Mouse (Mus musculus) midbrain, embryonic 16.5 days (tissue): ENCODE results near the gene Cnbp. TPM values are rescaled to one million over a fixed set of nuclear protein-coding genes. Genes with fewer than 3 reads are reported as not detected.
A peak's percentile ranks its signal among the peaks of the same experiment; 100 is the strongest.

ENCODE experiments used
- ATAC-seq: fragments of 200-750 bp; cut with Nextera tagmentation; 2 replicates; pipeline ENCODE4 v1.8.0; 2017; ENCODE audit warnings: moderate TSS enrichment
- H3K27ac ChIP-seq: fragments of 300-500 bp; sonication (generic); 2 replicates; pipeline ENCODE4 v1.5.1; 2014; ENCODE audit warnings: mild to moderate bottlenecking, low read length, mixed read lengths
- H3K27me3 ChIP-seq: fragments of 300-500 bp; sonication (generic); 2 replicates; pipeline ENCODE4 v1.6.1; 2014; ENCODE audit warnings: low read depth, low read length, mixed read lengths; ENCODE audit not compliant: control insufficient read depth, insufficient read depth
- H3K36me3 ChIP-seq: fragments of 300-500 bp; sonication (generic); 2 replicates; pipeline ENCODE4 v1.6.1; 2014; ENCODE audit warnings: mild to moderate bottlenecking, low read length, moderate library complexity, mixed read lengths; ENCODE audit not compliant: control insufficient read depth, insufficient read depth
- H3K4me1 ChIP-seq: fragments of 300-500 bp; sonication (generic); 2 replicates; pipeline ENCODE4 v1.6.1; 2014; ENCODE audit warnings: mild to moderate bottlenecking, low read length, mixed read lengths; ENCODE audit not compliant: control insufficient read depth, insufficient read depth
- H3K4me2 ChIP-seq: fragments of 300-500 bp; sonication (generic); 2 replicates; pipeline ENCODE4 v1.6.1; 2014; ENCODE audit warnings: mild to moderate bottlenecking, low read length, mixed read lengths
- H3K4me3 ChIP-seq: fragments of 300-500 bp; sonication (generic); 2 replicates; pipeline ENCODE4 v1.5.1; 2014; ENCODE audit warnings: low read depth, mild to moderate bottlenecking, low read length, moderate library complexity, mixed read lengths
- H3K9ac ChIP-seq: fragments of 300-500 bp; sonication (generic); 2 replicates; pipeline ENCODE4 v1.6.1; 2014; ENCODE audit warnings: low read depth, low read length, mixed read lengths
- H3K9me3 ChIP-seq: fragments of 300-500 bp; sonication (generic); replicated peaks from 2 replicates; pipeline ENCODE4 v1.6.1; 2014; ENCODE audit warnings: mild to moderate bottlenecking, low read length, mixed read lengths; ENCODE audit not compliant: control insufficient read depth, poor library complexity, severe bottlenecking
- WGBS: fragments of 180-500 bp; shearing (Covaris S2); extraction: QIAGEN DNeasy Blood & Tissue Kit; methylation state at CpG from one replicate; pipeline ENCODE4 v1.1.7; 2014; 5-methylcytosine and 5-hydroxymethylcytosine counted together
- polyA plus RNA-seq: library from polyadenylated mRNA; unstranded; fragments of >200 nt; fragmentation: Nextera tagmentation; extraction: Ambion mirVana; gene quantifications from 2 replicates; pipeline ENCODE4 v1.2.1, GENCODE M21; 2015

Gene Cnbp
- polyA plus RNA-seq, 1 experiment from 2014 or later = 484 TPM

DNA sequence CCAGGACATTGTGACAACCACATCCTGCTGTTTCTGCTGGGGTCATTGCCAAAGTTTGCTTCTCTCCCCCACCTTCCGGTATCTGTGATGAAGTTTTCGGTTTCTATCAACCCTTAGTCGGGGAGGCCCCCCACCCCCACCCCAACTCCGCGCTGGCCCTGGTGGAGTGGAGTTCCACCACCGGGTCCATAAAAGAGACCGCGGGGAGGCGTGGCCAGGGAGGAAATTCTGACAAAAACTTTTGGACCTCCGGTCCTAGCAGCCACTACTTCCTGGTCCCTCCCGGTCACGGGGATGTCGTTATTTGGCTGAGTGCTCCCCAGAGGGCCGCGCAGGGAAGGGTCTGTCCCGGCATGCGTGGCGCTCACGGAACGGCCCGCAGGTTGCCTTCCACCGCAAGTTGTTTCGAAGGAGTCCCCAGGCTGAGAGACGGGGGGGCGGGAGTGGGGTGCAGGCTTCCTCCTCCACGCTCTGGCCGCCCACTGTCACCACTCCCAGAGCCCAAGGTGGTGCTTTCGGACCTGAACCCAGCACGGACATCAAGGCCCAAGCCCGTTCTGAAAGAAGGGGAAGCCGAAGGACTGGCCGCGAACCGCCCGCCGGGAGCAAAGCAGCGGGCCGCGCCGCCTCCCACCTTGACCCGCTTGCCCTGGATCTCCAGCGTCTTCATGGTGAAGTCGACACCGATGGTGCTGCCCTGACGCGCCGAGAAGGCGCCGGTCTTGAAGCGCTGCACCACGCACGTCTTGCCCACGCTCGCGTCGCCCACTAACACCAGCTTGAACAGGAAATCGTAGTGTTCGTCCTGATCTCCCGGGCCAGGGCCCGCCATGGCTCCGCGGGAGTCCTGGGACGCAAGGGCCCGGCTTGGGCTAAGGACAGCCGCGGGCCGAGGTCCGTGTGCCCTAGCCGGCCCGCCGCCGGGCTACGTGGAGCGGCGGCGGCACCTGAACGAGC, 39.9 kb downstream of the Cnbp start:
- H3K27me3 ChIP-seq = no peaks in the 10 kb centered on the region
- H3K9ac ChIP-seq = peak overlapping the region; percentile 82
- H3K4me2 ChIP-seq = peak overlapping the region; percentile 93
- WGBS = 1% methylated on average over 73 of the region's 77 CpGs
- H3K9me3 ChIP-seq = no peaks in the 10 kb centered on the region
- no peaks in the 10 kb centered on the region for H3K36me3 ChIP-seq
- peak; percentile 69 for ATAC-seq
- peak overlapping the region; percentile 61 for H3K27ac ChIP-seq
- peak overlapping the region; percentile 72 for H3K4me3 ChIP-seq
- H3K4me1 ChIP-seq = peaks cover 13% of the 10 kb centered on the region

GRCm38 (mm10) chr6:87810311-87810710, 40.6 kb downstream of the Cnbp start:
- H3K9me3 ChIP-seq = no peaks in the 10 kb centered on the region
- no peak for ATAC-seq
- H3K27ac ChIP-seq = no peak overlapping the region
- H3K4me1 ChIP-seq = peaks cover 13% of the 10 kb centered on the region
- peak overlapping the region; percentile 93 for H3K4me2 ChIP-seq
- WGBS = 36% methylated on average over 6 of the region's 6 CpGs
- no peak overlapping the region for H3K9ac ChIP-seq
- no peaks in the 10 kb centered on the region for H3K27me3 ChIP-seq
- peak overlapping the region; percentile 72 for H3K4me3 ChIP-seq
- no peaks in the 10 kb centered on the region for H3K36me3 ChIP-seq

GRCm38 (mm10) chr6:87809651-87810161, 41.2 kb downstream of the Cnbp start:
- Histone ChIP-seq H3K9ac (no peak overlapping the region), H3K27me3 (no peaks in the 10 kb centered on the region), H3K4me3 (no peak overlapping the region), H3K27ac (no peak overlapping the region), H3K36me3 (no peaks in the 10 kb centered on the region), H3K9me3 (no peaks in the 10 kb centered on the region), H3K4me1 (peaks cover 13% of the 10 kb centered on the region), H3K4me2 (no peak overlapping the region; the same call in 1 of the 2 replicates)
- 89% methylated on average over 6 of the region's 6 CpGs for WGBS
- ATAC-seq = no peak

DNA sequence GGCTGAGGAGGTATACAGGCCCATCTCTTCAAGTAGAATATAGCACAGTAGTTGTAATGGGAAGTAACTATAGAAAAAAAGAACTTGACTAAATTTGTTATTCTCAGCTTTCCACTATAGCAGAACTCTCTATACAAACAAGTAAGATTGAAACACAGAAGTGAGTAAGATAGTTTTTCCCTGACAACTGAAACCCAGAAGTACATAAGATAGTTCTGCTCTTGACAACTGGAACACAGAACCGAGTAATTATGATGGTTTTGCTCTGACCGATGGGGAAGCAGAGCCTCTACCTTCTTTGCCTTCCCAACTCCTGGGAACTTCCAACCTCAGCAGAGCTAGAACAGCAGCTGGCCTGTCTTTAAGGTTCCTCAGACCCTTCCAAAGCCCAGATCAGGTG, 41.8 kb downstream of the Cnbp start:
- no peaks in the 10 kb centered on the region for H3K36me3 ChIP-seq
- WGBS = 96% methylated on average over 2 of the region's 2 CpGs
- H3K4me2 ChIP-seq = no peak overlapping the region
- ATAC-seq = no peak
- peaks cover 13% of the 10 kb centered on the region for H3K4me1 ChIP-seq
- H3K27ac ChIP-seq = no peak overlapping the region
- no peak overlapping the region for H3K4me3 ChIP-seq
- no peaks in the 10 kb centered on the region for H3K27me3 ChIP-seq
- no peaks in the 10 kb centered on the region for H3K9me3 ChIP-seq
- no peak overlapping the region for H3K9ac ChIP-seq

DNA sequence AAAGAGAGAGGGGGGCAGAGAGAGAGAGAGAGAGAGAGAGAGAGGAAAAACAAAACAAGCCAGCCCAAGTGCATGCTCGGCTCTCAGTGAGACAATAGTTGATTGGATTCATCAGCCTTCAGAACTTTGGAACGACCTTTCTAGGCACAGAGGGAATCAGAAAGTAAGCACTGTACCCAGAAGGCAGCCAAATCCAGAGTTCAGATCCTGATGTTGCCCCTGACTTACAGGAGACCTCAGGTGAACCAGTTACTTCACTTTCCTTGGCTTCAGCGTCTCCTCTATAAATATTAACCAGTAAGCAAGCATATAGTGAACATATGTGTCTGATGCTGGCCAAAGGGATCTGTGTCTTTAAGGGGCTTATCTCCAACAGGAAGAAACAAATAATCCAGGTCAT, 42.4 kb downstream of the Cnbp start:
- 74% methylated on average over 3 of the region's 3 CpGs for WGBS
- no peak overlapping the region for H3K27ac ChIP-seq
- H3K36me3 ChIP-seq = no peaks in the 10 kb centered on the region
- H3K9me3 ChIP-seq = no peaks in the 10 kb centered on the region
- peaks cover 13% of the 10 kb centered on the region for H3K4me1 ChIP-seq
- no peak overlapping the region for H3K4me2 ChIP-seq
- no peak for ATAC-seq
- H3K9ac ChIP-seq = no peak overlapping the region
- H3K4me3 ChIP-seq = no peak overlapping the region
- H3K27me3 ChIP-seq = no peaks in the 10 kb centered on the region

DNA sequence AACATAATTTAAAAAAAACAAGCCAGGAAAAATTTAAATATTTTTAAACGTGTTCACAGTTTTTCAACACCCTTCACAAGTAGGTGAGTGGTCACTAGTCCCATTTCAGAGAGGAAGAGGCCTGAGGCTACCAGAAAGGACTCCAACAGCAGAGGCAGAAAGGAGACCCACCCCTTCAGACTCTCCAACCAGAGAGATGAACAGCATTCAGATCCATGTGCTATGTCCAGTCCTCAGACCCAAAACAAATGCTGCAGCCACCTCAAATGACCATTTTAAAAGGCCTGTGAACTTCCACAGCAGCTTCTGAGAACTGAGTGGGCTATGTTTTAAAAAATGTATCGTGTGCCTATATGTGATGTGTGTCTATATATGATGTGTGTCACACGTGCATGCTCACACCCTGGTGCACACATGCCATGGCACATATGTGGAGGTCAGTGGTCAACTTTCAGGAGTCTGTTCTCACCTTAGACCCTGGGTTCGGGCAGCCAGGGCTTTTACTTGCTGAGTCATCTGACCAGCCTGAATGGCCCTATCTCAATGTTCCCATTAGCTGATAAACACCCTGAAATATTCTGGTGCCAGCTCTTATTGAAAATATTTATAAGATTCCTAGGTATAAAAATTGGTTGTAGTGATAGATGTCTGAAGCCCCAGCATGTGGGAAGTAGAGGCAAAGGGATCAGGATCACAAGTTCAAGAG, 43.0 kb downstream of the Cnbp start:
- Histone ChIP-seq H3K4me3 (no peak overlapping the region), H3K4me2 (no peak overlapping the region), H3K27me3 (no peaks in the 10 kb centered on the region), H3K27ac (no peak overlapping the region), H3K36me3 (no peaks in the 10 kb centered on the region), H3K9ac (no peak overlapping the region), H3K9me3 (no peaks in the 10 kb centered on the region), H3K4me1 (peaks cover 13% of the 10 kb centered on the region)
- 83% methylated on average over 4 of the region's 4 CpGs for WGBS
- ATAC-seq = no peak

DNA sequence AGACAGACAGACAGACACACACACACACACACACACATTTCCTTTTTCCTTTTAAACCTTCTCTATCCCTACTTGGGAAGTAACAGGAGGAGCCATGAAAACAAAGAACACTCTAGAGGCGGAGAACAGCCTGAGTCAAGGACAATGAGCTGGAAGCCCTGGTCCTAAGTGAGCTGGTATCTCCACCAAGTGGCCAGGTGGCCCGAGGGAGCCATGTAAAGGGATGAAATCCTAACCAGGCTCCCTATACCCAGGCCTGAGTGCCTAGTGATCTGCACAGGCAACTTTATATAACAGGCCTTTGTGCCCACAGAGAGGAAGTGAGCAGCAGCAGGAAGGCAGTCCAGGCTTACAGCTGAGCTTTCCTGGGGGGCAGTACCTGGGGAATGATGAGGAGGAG, 44.0 kb downstream of the Cnbp start:
- H3K27ac ChIP-seq = no peak overlapping the region
- no peak overlapping the region for H3K9ac ChIP-seq
- WGBS = 58% methylated on average over 2 of the region's 2 CpGs
- no peaks in the 10 kb centered on the region for H3K9me3 ChIP-seq
- no peak for ATAC-seq
- no peaks in the 10 kb centered on the region for H3K36me3 ChIP-seq
- H3K4me3 ChIP-seq = no peak overlapping the region
- peaks cover 10% of the 10 kb centered on the region for H3K4me1 ChIP-seq
- no peak overlapping the region for H3K4me2 ChIP-seq
- H3K27me3 ChIP-seq = no peaks in the 10 kb centered on the region

DNA sequence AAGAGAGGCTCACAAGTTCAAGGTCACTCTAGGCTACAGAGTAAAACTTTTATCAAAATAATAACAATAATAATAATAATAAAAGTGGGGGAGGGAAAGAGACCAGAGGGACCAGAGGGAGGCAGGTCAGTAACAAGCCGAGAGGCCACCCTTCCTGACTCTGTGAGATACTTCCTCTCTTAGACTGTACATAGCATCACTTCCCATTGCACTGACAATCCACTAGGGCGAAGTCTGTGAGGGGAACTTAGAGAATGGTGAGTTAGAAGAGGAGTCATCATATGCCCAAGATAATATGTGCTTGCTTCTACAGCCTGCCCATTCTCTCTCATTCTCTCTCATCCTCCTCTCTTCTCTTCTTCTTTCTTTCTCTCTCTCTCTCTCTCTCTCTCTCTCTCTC, 44.9 kb downstream of the Cnbp start:
- Histone ChIP-seq H3K9me3 (no peaks in the 10 kb centered on the region), H3K36me3 (no peaks in the 10 kb centered on the region), H3K27me3 (no peaks in the 10 kb centered on the region), H3K4me3 (no peak overlapping the region), H3K4me2 (no peak overlapping the region), H3K9ac (no peak overlapping the region), H3K4me1 (peaks cover 10% of the 10 kb centered on the region), H3K27ac (no peak overlapping the region)
- 82% methylated on average over 2 of the region's 2 CpGs for WGBS
- ATAC-seq = no peak

DNA sequence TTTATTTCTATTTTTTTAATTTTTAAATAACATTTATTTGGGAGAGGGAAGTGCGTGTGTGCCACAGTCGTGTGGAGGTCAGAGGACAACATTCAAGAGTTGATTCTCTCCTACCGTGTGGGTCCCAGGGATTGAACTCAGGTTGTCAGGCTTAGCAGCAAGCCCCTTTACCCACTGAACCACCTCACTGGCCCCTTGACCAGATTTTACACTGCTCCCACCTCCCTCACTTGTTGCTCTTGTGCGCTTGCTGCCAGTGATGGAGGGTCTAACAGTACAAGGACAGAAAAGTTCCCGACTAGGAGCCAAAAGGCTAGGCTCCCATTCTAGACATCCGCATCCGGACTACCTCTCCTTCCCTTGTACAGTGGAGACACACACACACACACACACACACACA, 45.5 kb downstream of the Cnbp start:
- 89% methylated on average over 7 of the region's 7 CpGs for WGBS
- H3K4me2 ChIP-seq = no peak overlapping the region
- H3K9me3 ChIP-seq = no peaks in the 10 kb centered on the region
- no peak for ATAC-seq
- H3K4me3 ChIP-seq = no peak overlapping the region
- H3K36me3 ChIP-seq = no peaks in the 10 kb centered on the region
- no peak overlapping the region for H3K27ac ChIP-seq
- no peaks in the 10 kb centered on the region for H3K27me3 ChIP-seq
- no peak overlapping the region for H3K9ac ChIP-seq
- peaks cover 6% of the 10 kb centered on the region for H3K4me1 ChIP-seq
